Mouse (Mus musculus) neural tube, embryonic 14.5 days (tissue): ENCODE results near the gene Sorl1. TPM values are rescaled to one million over a fixed set of nuclear protein-coding genes. Genes with fewer than 3 reads are reported as not detected.

ENCODE experiments used
- ATAC-seq: fragments of 200-750 bp; cut with Nextera tagmentation; 2 replicates; pipeline ENCODE4 v1.8.0; 2017; ENCODE audit warnings: low read depth, mild to moderate bottlenecking, moderate TSS enrichment, moderate library complexity
- H3K27ac ChIP-seq: fragments of 300-500 bp; sonication (generic); 2 replicates; pipeline ENCODE4 v1.5.1; 2014; ENCODE audit warnings: low read depth, mild to moderate bottlenecking, control low read depth, low read length, moderate library complexity, mixed read lengths
- H3K27me3 ChIP-seq: fragments of 300-500 bp; sonication (generic); 2 replicates; pipeline ENCODE4 v1.6.1; 2014; ENCODE audit warnings: low read length; ENCODE audit not compliant: control insufficient read depth, insufficient read depth
- H3K36me3 ChIP-seq: fragments of 300-500 bp; sonication (generic); 2 replicates; pipeline ENCODE4 v1.6.1; 2014; ENCODE audit warnings: low read length, mixed read lengths; ENCODE audit not compliant: control insufficient read depth, insufficient read depth
- H3K4me1 ChIP-seq: fragments of 300-500 bp; sonication (generic); 2 replicates; pipeline ENCODE4 v1.6.1; 2014; ENCODE audit warnings: low read length; ENCODE audit not compliant: control insufficient read depth, insufficient read depth
- H3K4me2 ChIP-seq: fragments of 300-500 bp; sonication (generic); 2 replicates; pipeline ENCODE4 v1.6.1; 2014; ENCODE audit warnings: mild to moderate bottlenecking, low read depth, low read length, control low read depth
- H3K4me3 ChIP-seq: fragments of 300-500 bp; sonication (generic); 2 replicates; pipeline ENCODE4 v1.5.1; 2014; ENCODE audit warnings: low read depth, low read length, control low read depth, mixed read lengths
- H3K9ac ChIP-seq: fragments of 300-500 bp; sonication (generic); replicated peaks from 2 replicates; pipeline ENCODE4 v1.6.1; 2014; ENCODE audit warnings: low read depth, mild to moderate bottlenecking, control low read depth, low read length, mixed read lengths
- H3K9me3 ChIP-seq: fragments of 300-500 bp; sonication (generic); 2 replicates; pipeline ENCODE4 v1.6.1; 2016; ENCODE audit warnings: low read length; ENCODE audit not compliant: control insufficient read depth
- WGBS: fragments of 180-500 bp; shearing (Covaris S2); extraction: QIAGEN DNeasy Blood & Tissue Kit; methylation state at CpG from one replicate; pipeline ENCODE4 v1.1.7; 2014; 5-methylcytosine and 5-hydroxymethylcytosine counted together
- polyA plus RNA-seq: library from polyadenylated mRNA; unstranded; fragments of >200 nt; fragmentation: Nextera tagmentation; extraction: Ambion mirVana; gene quantifications from 2 replicates; pipeline ENCODE4 v1.2.1, GENCODE M21; 2014

Gene Sorl1
- polyA plus RNA-seq, 1 experiment from 2014 or later, result 20.4 TPM

GRCm38 (mm10) chr9:42100618-42101210 lies 23.4 kb downstream of the Sorl1 start:
- H3K9me3 ChIP-seq, result no peaks in the 10 kb centered on the region
- H3K4me1 ChIP-seq, result no peaks in the 10 kb centered on the region
- 55% methylated on average over 9 of the region's 9 CpGs for WGBS
- no peak overlapping the region for H3K9ac ChIP-seq
- H3K4me3 ChIP-seq, result no peak overlapping the region
- ATAC-seq, result no peak
- H3K27ac ChIP-seq, result no peak overlapping the region
- no peaks in the 10 kb centered on the region for H3K36me3 ChIP-seq
- H3K4me2 ChIP-seq, result no peak overlapping the region
- H3K27me3 ChIP-seq, result no peaks in the 10 kb centered on the region

GRCm38 (mm10) chr9:42098474-42099121 lies 25.5 kb downstream of the Sorl1 start:
- 80% methylated on average over 5 of the region's 5 CpGs for WGBS
- no peak for ATAC-seq

GRCm38 (mm10) chr9:42097731-42098473 lies 26.2 kb downstream of the Sorl1 start:
- no peak overlapping the region for H3K9ac ChIP-seq
- H3K36me3 ChIP-seq, result no peaks in the 10 kb centered on the region
- H3K27me3 ChIP-seq, result no peaks in the 10 kb centered on the region
- no peaks in the 10 kb centered on the region for H3K4me1 ChIP-seq
- no peaks in the 10 kb centered on the region for H3K9me3 ChIP-seq
- WGBS, result 91% methylated on average over 8 of the region's 8 CpGs
- H3K27ac ChIP-seq, result no peak overlapping the region
- no peak overlapping the region for H3K4me3 ChIP-seq
- ATAC-seq, result no peak
- no peak overlapping the region for H3K4me2 ChIP-seq

More at GRCm38 (mm10) chr9:42098474-42099121, 25.5 kb downstream of the Sorl1 start:
- H3K36me3 ChIP-seq, result no peaks in the 10 kb centered on the region
- H3K4me3 ChIP-seq, result no peak overlapping the region
- no peaks in the 10 kb centered on the region for H3K9me3 ChIP-seq
- no peaks in the 10 kb centered on the region for H3K27me3 ChIP-seq
- no peak overlapping the region for H3K27ac ChIP-seq
- no peak overlapping the region for H3K9ac ChIP-seq
- no peaks in the 10 kb centered on the region for H3K4me1 ChIP-seq
- no peak overlapping the region for H3K4me2 ChIP-seq

- ATAC-seq, result no peak
- no peaks in the 10 kb centered on the region for H3K36me3 ChIP-seq
- 94% methylated on average over 7 of the region's 7 CpGs for WGBS
Measured at GRCm38 (mm10) chr9:42097006-42097730, 26.9 kb downstream of the Sorl1 start.

GRCm38 (mm10) chr9:42094752-42095151 lies 29.3 kb downstream of the Sorl1 start:
- WGBS, result 13% methylated on average over 11 of the region's 11 CpGs

More at GRCm38 (mm10) chr9:42097006-42097730, 26.9 kb downstream of the Sorl1 start:
- Histone ChIP-seq H3K4me2 (no peak overlapping the region), H3K4me3 (no peak overlapping the region), H3K9me3 (no peaks in the 10 kb centered on the region), H3K9ac (no peak overlapping the region), H3K4me1 (no peaks in the 10 kb centered on the region), H3K27ac (no peak overlapping the region), H3K27me3 (no peaks in the 10 kb centered on the region)

GRCm38 (mm10) chr9:42094028-42094551 lies 30.0 kb downstream of the Sorl1 start:
- Histone ChIP-seq H3K4me2 (no peak overlapping the region), H3K9me3 (no peaks in the 10 kb centered on the region), H3K4me3 (no peak overlapping the region), H3K27me3 (no peaks in the 10 kb centered on the region), H3K9ac (no peak overlapping the region), H3K4me1 (no peaks in the 10 kb centered on the region), H3K27ac (no peak overlapping the region), H3K36me3 (no peaks in the 10 kb centered on the region)
- ATAC-seq, result no peak
- whole genome bisulfite sequencing, result 80% methylated on average over 7 of the region's 7 CpGs

More at GRCm38 (mm10) chr9:42094752-42095151, 29.3 kb downstream of the Sorl1 start:
- H3K27ac ChIP-seq, result no peak overlapping the region
- no peak overlapping the region for H3K4me3 ChIP-seq
- H3K4me1 ChIP-seq, result no peaks in the 10 kb centered on the region
- no peak overlapping the region for H3K9ac ChIP-seq
- peak; percentile 24; the same call in 1 of the 2 replicates for ATAC-seq
- H3K27me3 ChIP-seq, result no peaks in the 10 kb centered on the region
- H3K9me3 ChIP-seq, result no peaks in the 10 kb centered on the region
- H3K36me3 ChIP-seq, result no peaks in the 10 kb centered on the region
- H3K4me2 ChIP-seq, result no peak overlapping the region

GRCm38 (mm10) chr9:42092749-42093148 lies 31.3 kb downstream of the Sorl1 start:
- ATAC-seq, result no peak
- H3K27me3 ChIP-seq, result no peaks in the 10 kb centered on the region
- 88% methylated on average over 2 of the region's 2 CpGs for WGBS
- H3K4me3 ChIP-seq, result no peak overlapping the region
- H3K36me3 ChIP-seq, result no peaks in the 10 kb centered on the region
- H3K9me3 ChIP-seq, result no peaks in the 10 kb centered on the region
- H3K4me2 ChIP-seq, result no peak overlapping the region
- H3K27ac ChIP-seq, result no peak overlapping the region
- no peaks in the 10 kb centered on the region for H3K4me1 ChIP-seq
- no peak overlapping the region for H3K9ac ChIP-seq

GRCm38 (mm10) chr9:42091561-42091960 lies 32.5 kb downstream of the Sorl1 start:
- Histone ChIP-seq H3K9ac (no peak overlapping the region), H3K4me2 (no peak overlapping the region), H3K27me3 (no peaks in the 10 kb centered on the region), H3K9me3 (no peaks in the 10 kb centered on the region), H3K4me1 (no peaks in the 10 kb centered on the region), H3K27ac (no peak overlapping the region), H3K4me3 (no peak overlapping the region), H3K36me3 (no peaks in the 10 kb centered on the region)
- no peak for ATAC-seq
- 86% methylated on average over 4 of the region's 4 CpGs for WGBS
